Mouse (Mus musculus) left cerebral cortex, postnatal 25 days (tissue): ENCODE measurements at regions not wholly inside any gene's neighbourhood (a gene's known extent, or its start where the extent isn't known, plus 50 kb on each side); places are given as distances from the start of the nearest gene placed in this dataset.
A peak's percentile ranks its signal among the peaks of the same experiment; 100 is the strongest.

Source experiments
- DNase-seq, 2 experiments: peaks; one replicate each; pipeline ENCODE4 v3.0.0; 2022; ENCODE audit warnings: low spot score in 2 of 2, mixed read lengths in 1 of 2
- intact Hi-C: fragments of 180-260 bp; cut with DNase I; formaldehyde crosslinking; loops from one replicate; pipeline ENCODE4 v1.15.1; 2025

- intact Hi-C loops, result no loop called here
- DNase-seq, result no peak
Measured at GRCm38 (mm10) chr15:15443271-15443670, 1285.3 kb upstream of the Cdh9 start.

- no peak for DNase-seq
- intact Hi-C loops, result no loop called here
Measured at GRCm38 (mm10) chr15:15477702-15478101, 1250.9 kb upstream of the Cdh9 start.

GRCm38 (mm10) chr15:15500276-15500675 is 1228.3 kb upstream of the Cdh9 start:
- intact Hi-C loops, result no loop called here
- DNase-seq, result no peak

- intact Hi-C loops, result no loop called here
- DNase-seq, result no peak
Measured at GRCm38 (mm10) chr15:15538944-15539343, 1189.6 kb upstream of the Cdh9 start.

GRCm38 (mm10) chr15:15559148-15559752 is 1169.3 kb upstream of the Cdh9 start:
- DNase-seq, result peak in 1 of 2 experiments; percentile 42
- intact Hi-C loops, result no loop called here

DNA sequence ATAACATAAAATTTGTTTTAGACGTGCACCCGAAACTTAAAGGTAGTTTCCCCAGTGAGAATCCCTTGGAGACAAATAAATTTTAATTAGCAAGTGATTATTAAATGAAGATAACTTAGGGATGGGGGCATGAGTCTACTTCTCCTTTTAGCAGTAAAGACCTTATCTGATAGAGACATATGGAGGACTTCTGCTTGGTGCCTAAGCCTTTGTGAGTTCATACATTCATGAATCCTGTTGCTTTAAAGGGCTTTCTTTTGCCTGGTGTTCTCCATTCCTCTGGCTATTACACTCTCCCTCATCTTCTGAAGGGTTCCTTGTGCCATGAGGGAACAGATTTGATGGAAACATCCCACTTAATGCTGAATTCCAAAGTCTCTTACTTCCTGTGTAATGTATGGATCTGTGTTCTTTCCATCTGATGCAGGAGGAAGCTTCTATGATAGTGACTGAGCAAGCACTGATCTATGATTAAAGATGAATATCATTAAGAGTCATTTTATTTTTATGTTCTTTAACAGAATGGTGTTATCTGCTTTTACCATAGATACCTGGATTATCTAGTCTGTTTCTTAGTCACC is 1146.2 kb upstream of the Cdh9 start:
- intact Hi-C loops, result no loop called here
- no peak for DNase-seq

DNA sequence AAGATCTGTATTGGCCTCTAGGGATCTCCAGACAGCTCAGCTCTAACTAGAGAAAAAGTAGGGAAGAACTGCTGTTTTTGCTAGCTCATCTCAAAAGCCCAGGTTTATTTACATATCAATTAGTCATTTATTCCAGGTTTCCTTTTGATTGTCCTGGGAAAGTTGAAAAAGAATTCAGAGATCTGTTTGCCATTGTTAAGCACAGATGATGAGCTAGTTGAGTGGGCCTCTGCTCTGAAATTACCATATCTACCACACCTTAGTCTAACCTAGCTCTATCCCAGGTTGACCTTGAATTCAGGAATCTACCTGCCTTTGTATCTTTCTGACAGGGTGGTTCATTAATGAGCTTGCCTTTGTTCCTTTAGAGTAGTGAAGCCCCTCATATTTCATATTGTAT is 1110.6 kb upstream of the Cdh9 start:
- intact Hi-C loops, result no loop called here
- DNase-seq, result no peak

GRCm38 (mm10) chr15:15629304-15629703 is 1099.3 kb upstream of the Cdh9 start:
- peak in 1 of 2 experiments; percentile 2 for DNase-seq
- intact Hi-C loops, result no loop called here

DNA sequence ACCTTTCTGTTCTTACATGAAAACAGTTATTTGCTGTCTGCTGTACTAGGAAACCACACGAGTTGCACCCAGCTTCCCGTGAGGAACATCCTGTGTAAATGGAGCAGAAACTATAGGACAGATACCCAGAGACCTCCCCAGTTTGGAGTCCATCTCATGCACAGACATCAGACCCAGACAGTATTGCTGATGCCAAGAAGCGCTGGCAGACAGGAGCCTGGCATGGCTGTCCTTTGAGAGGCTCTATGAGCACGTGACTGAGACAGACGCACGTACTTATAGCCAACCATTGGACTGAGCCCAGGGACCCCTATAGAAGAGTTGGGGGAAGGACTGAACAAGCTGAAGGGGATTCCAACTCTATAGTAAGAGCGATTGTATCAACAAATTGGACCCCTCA is 1098.3 kb upstream of the Cdh9 start:
- intact Hi-C loops, result no loop called here
- no peak for DNase-seq

GRCm38 (mm10) chr15:15637130-15637529 is 1091.4 kb upstream of the Cdh9 start:
- intact Hi-C loops, result no loop called here
- DNase-seq, result no peak

- intact Hi-C loops, result no loop called here
- DNase-seq, result no peak
Measured at GRCm38 (mm10) chr15:15648734-15649133, 1079.8 kb upstream of the Cdh9 start.

DNA sequence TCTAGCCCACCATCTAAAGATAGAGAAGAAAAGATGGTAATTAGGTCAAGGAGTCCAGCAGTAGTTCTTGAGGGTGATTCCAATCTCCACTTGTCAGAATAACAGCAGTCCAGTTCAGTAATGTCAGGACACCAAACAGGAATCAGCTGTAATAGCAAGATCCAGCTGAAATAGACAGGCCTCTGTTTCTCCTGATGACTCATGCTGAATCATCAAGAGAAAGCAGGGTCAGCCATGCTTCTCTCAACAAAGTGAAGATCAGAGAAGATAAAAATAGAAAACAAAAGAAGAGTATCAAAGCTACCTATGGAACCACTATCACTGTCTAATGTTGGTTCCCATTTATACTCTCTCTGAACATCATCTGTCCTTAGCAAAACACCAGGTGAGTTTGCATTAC is 1061.8 kb upstream of the Cdh9 start:
- intact Hi-C loops, result no loop called here
- DNase-seq, result no peak

- no peak for DNase-seq
- intact Hi-C loops, result no loop called here
Measured at GRCm38 (mm10) chr15:15692713-15693112, 1035.8 kb upstream of the Cdh9 start.

- DNase-seq, result peak in 1 of 2 experiments; percentile 34
- intact Hi-C loops, result no loop called here
Measured at GRCm38 (mm10) chr15:15716694-15717093, 1011.9 kb upstream of the Cdh9 start.

DNA sequence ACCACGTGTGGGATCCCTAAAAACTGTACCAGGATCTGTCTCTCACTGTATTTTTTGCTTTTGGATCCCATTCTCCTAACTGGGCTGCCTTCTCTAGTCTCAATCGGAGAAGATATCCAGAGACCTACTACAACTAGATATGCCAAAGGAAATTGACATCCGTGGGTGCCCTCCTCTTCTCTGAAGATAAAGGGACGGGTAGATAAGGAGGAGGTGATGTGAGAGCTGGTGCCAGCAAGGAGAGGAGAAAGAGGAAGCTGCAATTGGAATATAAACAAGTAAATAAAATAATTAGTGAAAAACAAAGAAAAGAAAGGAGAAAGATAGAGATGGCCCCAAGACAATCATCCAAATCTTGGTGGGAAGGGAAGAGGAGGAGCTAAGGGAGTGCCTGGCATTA is 986.6 kb upstream of the Cdh9 start:
- DNase-seq, result no peak
- intact Hi-C loops, result no loop called here

DNA sequence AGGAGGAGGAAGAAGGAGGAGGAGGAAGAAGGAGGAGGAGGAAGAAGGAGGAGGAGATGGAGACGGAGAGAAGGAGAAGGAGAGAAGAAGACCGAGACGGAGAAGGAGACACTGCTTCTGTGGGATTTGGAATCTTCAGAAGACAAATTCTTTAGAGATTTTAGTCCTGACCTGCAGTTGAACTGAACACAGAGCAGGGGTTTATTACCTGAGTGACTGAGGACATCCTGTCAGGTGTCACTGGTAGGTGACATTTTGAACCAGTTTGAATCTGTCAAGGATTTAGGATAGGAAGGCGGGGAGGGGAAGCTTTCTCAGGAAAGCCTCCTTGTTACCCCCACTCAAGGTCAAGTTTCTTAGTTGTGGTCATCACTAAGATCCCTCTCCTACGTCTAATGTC is 985.5 kb upstream of the Cdh9 start:
- intact Hi-C loops, result no loop called here
- no peak for DNase-seq
